Mouse (Mus musculus) monocyte, adult 2 months (primary cell): ENCODE measurements around the gene Chrna1.

ENCODE experiments used
- DNase-seq, 2 experiments: peaks; one replicate each; pipeline ENCODE4 v3.0.0; 2022; ENCODE audit warnings: low spot score in 2 of 2, low read depth in 1 of 2

The Chrna1 gene

GRCm38 (mm10) chr2:73592231-73593100 is 12.3 kb upstream of the Chrna1 start:
- no peak for DNase-seq

- no peak for DNase-seq
Measured at GRCm38 (mm10) chr2:73591246-73591645, 11.1 kb upstream of the Chrna1 start.

- DNase-seq, result no peak
Measured at GRCm38 (mm10) chr2:73590106-73590505, 10.0 kb upstream of the Chrna1 start.

GRCm38 (mm10) chr2:73588951-73589350 is 8.8 kb upstream of the Chrna1 start:
- DNase-seq, result no peak

GRCm38 (mm10) chr2:73587109-73587506 is 7.0 kb upstream of the Chrna1 start:
- no peak for DNase-seq

- DNase-seq, result no peak
Measured at GRCm38 (mm10) chr2:73586392-73587108, 6.4 kb upstream of the Chrna1 start.

GRCm38 (mm10) chr2:73585347-73585831 is 5.3 kb upstream of the Chrna1 start:
- no peak for DNase-seq

GRCm38 (mm10) chr2:73584645-73585346 is 4.7 kb upstream of the Chrna1 start:
- DNase-seq, result no peak

- DNase-seq, result no peak
Measured at GRCm38 (mm10) chr2:73580720-73581119, 582 bp upstream of the Chrna1 start.

- DNase-seq, result no peak
Measured at GRCm38 (mm10) chr2:73579168-73579567, 970 bp downstream of the Chrna1 start.

- DNase-seq, result no peak
Measured at GRCm38 (mm10) chr2:73574418-73574817, 5.7 kb downstream of the Chrna1 start.

GRCm38 (mm10) chr2:73573556-73573955 is 6.6 kb downstream of the Chrna1 start:
- no peak for DNase-seq

GRCm38 (mm10) chr2:73572539-73573372 is 7.4 kb downstream of the Chrna1 start:
- DNase-seq, result no peak

GRCm38 (mm10) chr2:73571901-73572300 is 8.2 kb downstream of the Chrna1 start:
- DNase-seq, result no peak

GRCm38 (mm10) chr2:73571304-73571703 is 8.8 kb downstream of the Chrna1 start:
- no peak for DNase-seq

GRCm38 (mm10) chr2:73566989-73567605 is 13.0 kb downstream of the Chrna1 start:
- peak in 1 of 2 experiments; percentile 37 for DNase-seq

- no peak for DNase-seq
Measured at GRCm38 (mm10) chr2:73566162-73566561, 14.0 kb downstream of the Chrna1 start.

- no peak for DNase-seq
Measured at GRCm38 (mm10) chr2:73563690-73564089, 16.4 kb downstream of the Chrna1 start.

- no peak for DNase-seq
Measured at GRCm38 (mm10) chr2:73562656-73563055, 17.5 kb downstream of the Chrna1 start.

- DNase-seq, result no peak
Measured at GRCm38 (mm10) chr2:73561665-73562063, 18.5 kb downstream of the Chrna1 start.
